Mouse (Mus musculus) lung, adult 2 months (tissue): ENCODE results near the gene Pigk.

Experiments
- CTCF ChIP-seq: fragments of 200-500 bp; IDR thresholded peaks from 2 replicates; pipeline ENCODE4 v1.5.1; 2011; ENCODE audit warnings: mild to moderate bottlenecking, low read length, control low read depth; ENCODE audit not compliant: insufficient read depth
- POLR2A ChIP-seq: fragments of 200-500 bp; IDR thresholded peaks from 2 replicates; pipeline ENCODE4 v1.6.1; 2011; ENCODE audit warnings: low read depth, mild to moderate bottlenecking, control low read depth, low read length, borderline replicate concordance; ENCODE audit errors: extremely low read depth

DNA sequence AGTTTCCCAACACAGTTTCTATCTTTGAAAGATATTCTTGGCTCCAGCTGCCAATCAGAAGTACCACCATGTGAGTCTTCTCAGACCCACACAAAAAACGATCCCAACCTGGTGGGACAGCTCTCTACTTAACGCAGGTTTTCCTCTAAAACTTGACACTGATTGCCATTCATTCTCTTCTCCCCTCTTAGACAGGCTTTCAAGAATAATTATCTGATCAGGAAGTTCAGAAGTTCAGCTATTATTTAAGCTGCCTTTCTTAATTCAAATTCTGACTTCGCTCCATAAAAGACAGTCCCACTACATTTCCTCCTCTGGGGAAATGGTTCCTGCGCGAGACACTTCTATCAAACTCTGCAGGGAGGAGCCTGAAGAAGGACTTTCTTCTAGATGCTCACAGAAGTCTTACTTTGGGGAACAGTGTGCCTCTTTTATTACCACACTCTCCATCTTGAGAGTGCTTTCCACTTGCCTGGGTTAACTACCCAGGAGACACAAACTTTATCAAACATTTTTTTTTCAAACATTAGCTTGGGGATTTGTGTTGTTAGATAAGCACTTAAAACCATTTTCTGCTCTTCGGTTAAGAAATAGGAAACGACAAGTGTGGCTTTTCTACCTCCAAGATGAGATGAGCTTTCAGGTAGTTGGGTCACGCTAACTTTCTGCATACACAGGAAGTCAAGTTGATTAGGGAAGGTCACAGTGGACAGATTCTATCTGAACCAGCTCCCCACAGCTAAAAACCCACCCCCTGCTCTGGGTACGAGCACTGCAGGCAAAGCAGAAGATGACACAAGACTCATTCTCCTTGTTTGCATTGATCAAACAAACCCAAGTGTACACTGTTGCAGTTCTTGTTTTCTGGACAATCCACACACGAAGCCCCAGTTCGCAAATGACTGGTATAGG, 238.0 kb downstream of the Pigk start:
- TF ChIP-seq CTCF, result no peak
- TF ChIP-seq POLR2A, result no peak
